Mouse (Mus musculus): Measurements from ENCODE around the gene Gpr160.

- no peak for TF ChIP-seq POLR2A (IDR thresholded peaks at IDR 0.05; ENCODE audit: extremely low read depth, insufficient read depth, low read length)
- no peak for TF ChIP-seq CTCF (IDR thresholded peaks at IDR 0.05; ENCODE audit: extremely low read depth, insufficient read depth, low read length)
These were observed 22.5 kb upstream of the Gpr160 start for GRCm38 (mm10) chr3:30833254-30833653.

All from cortical plate, adult 2 months (tissue).